Mouse (Mus musculus): ENCODE data around the gene Rpl37a. TPM values are rescaled to one million over a fixed set of nuclear protein-coding genes. Genes with fewer than 3 reads are reported as not detected.

Gene Rpl37a
- total RNA-seq, 2 experiments from 2014 or later: 527 to 602 TPM

GRCm38 (mm10) chr1:72717540-72717939, 6.5 kb downstream of the Rpl37a start:
- TF ChIP-seq CTCF (IDR thresholded peaks at IDR 0.05): no peak
- intact Hi-C loops (cut with DNase I): loop anchor here (1.0 to 10.0 kb wide), 4 partner anchors 123 to 1110 kb away; no protein-coding TSS in a partner anchor
- no peak for DNase-seq
- H3K4me3 ChIP-seq: no peak overlapping the region
- no peak overlapping the region for H3K27ac ChIP-seq

- no peak overlapping the region for H3K4me3 ChIP-seq
- peak; percentile 71 for DNase-seq
- peak; percentile 82 for TF ChIP-seq CTCF (IDR thresholded peaks at IDR 0.05)
- no peak overlapping the region for H3K27ac ChIP-seq
- intact Hi-C loops (cut with DNase I): loop anchor here (5.0 to 10.0 kb wide), 3 partner anchors 124 to 1108 kb away; no protein-coding TSS in a partner anchor
These were observed 7.8 kb downstream of the Rpl37a start for GRCm38 (mm10) chr1:72718846-72719245.

GRCm38 (mm10) chr1:72720115-72720725, 9.1 kb downstream of the Rpl37a start:
- Histone ChIP-seq H3K4me3 (no peak overlapping the region), H3K27ac (no peak overlapping the region)
- no peak for DNase-seq
- no peak for TF ChIP-seq CTCF (IDR thresholded peaks at IDR 0.05)
- intact Hi-C loops (cut with DNase I): no loop called here

- no peak for DNase-seq
- Histone ChIP-seq H3K4me3 (no peak overlapping the region), H3K27ac (no peak overlapping the region)
- intact Hi-C loops (cut with DNase I): no loop called here
- TF ChIP-seq CTCF (IDR thresholded peaks at IDR 0.05): no peak
These were observed 11.6 kb downstream of the Rpl37a start for GRCm38 (mm10) chr1:72722646-72723045.

- TF ChIP-seq CTCF (IDR thresholded peaks at IDR 0.05): no peak
- H3K4me3 ChIP-seq: no peak overlapping the region
- DNase-seq: no peak
- intact Hi-C loops (cut with DNase I): no loop called here
- no peak overlapping the region for H3K27ac ChIP-seq
These were observed 13.3 kb downstream of the Rpl37a start for GRCm38 (mm10) chr1:72724354-72724753.

GRCm38 (mm10) chr1:72725941-72726340, 14.9 kb downstream of the Rpl37a start:
- no peak for TF ChIP-seq CTCF (IDR thresholded peaks at IDR 0.05)
- no peak overlapping the region for H3K27ac ChIP-seq
- intact Hi-C loops (cut with DNase I): no loop called here
- no peak for DNase-seq
- no peak overlapping the region for H3K4me3 ChIP-seq

- DNase-seq: no peak
- TF ChIP-seq CTCF (IDR thresholded peaks at IDR 0.05): no peak
- intact Hi-C loops (cut with DNase I): no loop called here
- Histone ChIP-seq H3K27ac (no peak overlapping the region), H3K4me3 (no peak overlapping the region)
These were observed 17.7 kb downstream of the Rpl37a start for GRCm38 (mm10) chr1:72728781-72729180.

GRCm38 (mm10) chr1:72730126-72730525, 19.0 kb downstream of the Rpl37a start:
- Histone ChIP-seq H3K4me3 (no peak overlapping the region), H3K27ac (no peak overlapping the region)
- intact Hi-C loops (cut with DNase I): no loop called here
- no peak for DNase-seq
- TF ChIP-seq CTCF (IDR thresholded peaks at IDR 0.05): no peak

- no peak for DNase-seq
- TF ChIP-seq CTCF (IDR thresholded peaks at IDR 0.05): no peak
- Histone ChIP-seq H3K27ac (no peak overlapping the region), H3K4me3 (no peak overlapping the region)
- intact Hi-C loops (cut with DNase I): no loop called here
These were observed 22.2 kb downstream of the Rpl37a start for GRCm38 (mm10) chr1:72733191-72733691.

- no peak for DNase-seq
- Histone ChIP-seq H3K27ac (no peak overlapping the region), H3K4me3 (no peak overlapping the region)
- TF ChIP-seq CTCF (IDR thresholded peaks at IDR 0.05): no peak
- intact Hi-C loops (cut with DNase I): no loop called here
These were observed 25.5 kb downstream of the Rpl37a start for GRCm38 (mm10) chr1:72736397-72737125.

GRCm38 (mm10) chr1:72738946-72739680, 28.0 kb downstream of the Rpl37a start:
- Histone ChIP-seq H3K27ac (no peak overlapping the region), H3K4me3 (no peak overlapping the region)
- DNase-seq: peak; percentile 27
- intact Hi-C loops (cut with DNase I): no loop called here
- no peak for TF ChIP-seq CTCF (IDR thresholded peaks at IDR 0.05)

- DNase-seq: no peak
- intact Hi-C loops (cut with DNase I): no loop called here
- no peak for TF ChIP-seq CTCF (IDR thresholded peaks at IDR 0.05)
- Histone ChIP-seq H3K4me3 (no peak overlapping the region), H3K27ac (no peak overlapping the region)
These were observed 28.6 kb downstream of the Rpl37a start for GRCm38 (mm10) chr1:72739681-72740063.

GRCm38 (mm10) chr1:72741406-72741805, 30.3 kb downstream of the Rpl37a start:
- no peak for TF ChIP-seq CTCF (IDR thresholded peaks at IDR 0.05)
- intact Hi-C loops (cut with DNase I): no loop called here
- Histone ChIP-seq H3K4me3 (no peak overlapping the region), H3K27ac (no peak overlapping the region)
- no peak for DNase-seq
